Mouse (Mus musculus): ENCODE measurements at regions not wholly inside any gene's neighbourhood (a gene's known extent, or its start where the extent isn't known, plus 50 kb on each side); places are given as distances from the start of the nearest gene placed in this dataset.
A peak's percentile ranks its signal among the peaks of the same experiment; 100 is the strongest.

DNA sequence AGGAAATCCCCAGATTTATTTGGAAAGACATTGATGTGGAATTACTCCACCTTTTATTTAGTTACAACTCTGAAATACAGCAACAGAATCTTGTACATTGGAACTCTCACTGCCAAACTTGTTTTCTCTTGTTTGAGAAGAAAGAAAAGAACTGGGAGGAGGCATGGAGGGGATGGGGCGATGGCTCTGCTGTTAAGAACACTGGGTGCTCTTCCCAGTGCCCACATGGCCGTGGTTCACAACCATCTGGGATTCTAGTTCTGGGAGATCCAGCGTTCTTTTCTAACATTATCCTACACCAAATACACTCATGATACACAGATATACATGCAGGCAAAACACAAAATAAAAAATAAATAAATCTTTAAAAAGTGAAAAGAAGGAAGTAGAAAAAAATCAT is 267.6 kb downstream of the Olfr1505 start:
- TF ChIP-seq POLR2A (IDR thresholded peaks at IDR 0.05; ENCODE audit: low read depth, low read length) (no peak), CTCF (IDR thresholded peaks at IDR 0.05; ENCODE audit: borderline replicate concordance, insufficient read depth, low read length) (no peak)
- H3K27ac ChIP-seq (ENCODE audit: insufficient read depth, low read length), result no peak overlapping the region
- no peaks in the 10 kb centered on the region for H3K4me1 ChIP-seq (ENCODE audit: control insufficient read depth, insufficient read depth, low read length)
- no peak overlapping the region for H3K4me3 ChIP-seq (ENCODE audit: insufficient read depth, low read length)

DNA sequence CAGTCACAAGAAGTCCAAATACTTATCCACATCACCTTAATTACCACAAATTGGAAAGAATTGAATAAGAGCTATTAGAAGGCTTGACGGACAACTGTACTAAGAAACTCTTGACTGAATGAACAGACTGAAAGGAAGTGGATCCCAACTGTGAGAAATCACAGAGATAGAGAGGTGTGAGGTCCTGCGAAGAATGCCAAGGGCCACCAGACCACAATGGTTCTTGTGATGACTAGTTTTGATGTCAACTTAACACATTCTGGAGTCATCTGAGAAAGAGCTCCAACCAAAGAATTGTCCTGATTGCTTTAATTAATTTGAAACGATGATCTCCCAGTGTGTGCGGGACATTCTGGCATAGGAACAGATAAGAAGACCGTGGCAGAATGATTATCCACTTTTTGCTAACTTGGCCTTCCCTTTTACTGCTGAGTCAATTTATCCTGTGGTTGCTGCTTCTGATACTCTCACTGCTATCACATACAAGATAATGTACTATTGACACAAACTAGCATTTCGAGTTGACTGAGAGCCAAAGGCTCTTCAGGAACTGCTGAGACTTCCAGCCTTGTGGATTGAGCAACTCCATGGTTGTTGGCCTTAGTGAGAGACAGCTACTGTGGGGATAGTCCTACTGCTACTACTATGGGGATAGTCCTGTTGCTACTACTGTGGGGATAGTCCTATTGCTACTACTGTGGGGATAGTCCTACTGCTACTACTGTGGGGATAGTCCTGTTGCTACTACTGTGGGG is 268.5 kb downstream of the Olfr1505 start:
- Histone ChIP-seq H3K4me1 (ENCODE audit: control insufficient read depth, insufficient read depth, low read length) (no peaks in the 10 kb centered on the region), H3K27ac (ENCODE audit: insufficient read depth, low read length) (no peak overlapping the region), H3K4me3 (ENCODE audit: insufficient read depth, low read length) (no peak overlapping the region)
- no peak for TF ChIP-seq CTCF (IDR thresholded peaks at IDR 0.05; ENCODE audit: borderline replicate concordance, insufficient read depth, low read length)
- TF ChIP-seq POLR2A (IDR thresholded peaks at IDR 0.05; ENCODE audit: low read depth, low read length), result no peak

DNA sequence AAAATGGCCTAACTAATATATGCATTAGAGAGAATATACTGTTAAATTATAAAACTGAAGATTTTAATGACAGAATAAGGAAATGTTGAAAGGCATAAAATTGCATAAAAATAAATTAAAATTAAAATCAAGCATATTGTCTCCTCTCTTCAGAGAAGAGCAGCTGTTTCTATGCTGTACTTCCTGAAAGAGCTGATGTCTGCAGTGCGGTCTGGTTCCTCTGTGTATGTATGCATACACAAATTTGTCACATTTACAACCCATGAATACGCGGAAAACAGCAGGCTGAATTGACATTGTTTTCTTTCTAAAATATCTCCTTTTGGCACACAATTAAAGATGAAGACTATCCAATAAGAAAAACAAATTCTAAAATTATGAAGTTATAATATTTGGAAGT is 278.5 kb downstream of the Olfr1505 start:
- H3K4me3 ChIP-seq (ENCODE audit: insufficient read depth, low read length), result no peak overlapping the region
- H3K4me1 ChIP-seq (ENCODE audit: control insufficient read depth, insufficient read depth, low read length), result no peaks in the 10 kb centered on the region
- H3K27ac ChIP-seq (ENCODE audit: insufficient read depth, low read length), result no peak overlapping the region
- TF ChIP-seq POLR2A (IDR thresholded peaks at IDR 0.05; ENCODE audit: low read depth, low read length), result no peak
- TF ChIP-seq CTCF (IDR thresholded peaks at IDR 0.05; ENCODE audit: borderline replicate concordance, insufficient read depth, low read length), result no peak

DNA sequence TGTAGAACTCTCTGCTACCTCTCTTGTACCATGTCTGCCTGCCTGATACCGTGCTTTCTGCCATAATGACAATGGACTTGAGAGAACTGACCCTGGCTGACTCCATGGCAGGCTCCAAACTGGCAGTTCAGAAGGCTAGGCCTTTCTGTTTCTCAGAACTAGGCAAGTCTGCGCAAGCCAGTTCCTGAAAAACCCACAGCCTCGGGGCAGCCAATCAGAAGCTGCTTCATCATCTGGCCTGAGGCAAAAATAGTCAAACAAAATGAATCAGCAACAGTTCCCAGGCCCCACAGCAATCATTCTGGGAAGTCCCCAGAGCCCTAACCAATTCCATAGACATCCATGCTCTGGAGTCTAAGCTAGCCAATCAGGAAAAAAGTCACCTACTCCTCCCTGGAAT is 284.5 kb downstream of the Olfr1505 start:
- H3K4me1 ChIP-seq (ENCODE audit: control insufficient read depth, insufficient read depth, low read length), result peaks cover 3% of the 10 kb centered on the region
- TF ChIP-seq POLR2A (IDR thresholded peaks at IDR 0.05; ENCODE audit: low read depth, low read length) (no peak), CTCF (IDR thresholded peaks at IDR 0.05; ENCODE audit: borderline replicate concordance, insufficient read depth, low read length) (no peak)
- H3K4me3 ChIP-seq (ENCODE audit: insufficient read depth, low read length), result no peak overlapping the region
- H3K27ac ChIP-seq (ENCODE audit: insufficient read depth, low read length), result peak overlapping the region; percentile 67

DNA sequence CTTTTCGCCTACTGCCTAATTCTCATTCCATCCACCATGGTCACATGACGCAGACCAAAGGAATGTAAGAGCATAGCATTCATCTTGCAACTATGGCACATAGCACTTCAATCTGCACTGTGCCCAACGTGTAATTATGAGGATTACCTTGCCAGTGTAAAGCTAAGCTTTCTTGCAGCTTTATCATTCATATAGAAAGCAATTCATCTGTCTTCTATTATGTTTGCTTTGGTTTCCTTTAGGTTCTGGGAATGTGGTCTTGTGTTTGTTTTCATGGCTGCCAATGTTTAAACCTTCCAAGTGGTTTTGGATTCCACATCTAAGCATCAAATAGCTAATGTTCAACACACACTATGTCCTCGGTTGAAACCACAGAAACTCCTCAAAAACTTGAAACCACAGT is 307.2 kb downstream of the Olfr1505 start:
- peak overlapping the region; percentile 34; the same call in 1 of the 2 replicates for H3K27ac ChIP-seq (ENCODE audit: insufficient read depth, low read length)
- no peak for TF ChIP-seq CTCF (IDR thresholded peaks at IDR 0.05; ENCODE audit: borderline replicate concordance, insufficient read depth, low read length)
- no peak for TF ChIP-seq POLR2A (IDR thresholded peaks at IDR 0.05; ENCODE audit: low read depth, low read length)
- H3K4me3 ChIP-seq (ENCODE audit: insufficient read depth, low read length), result no peak overlapping the region

DNA sequence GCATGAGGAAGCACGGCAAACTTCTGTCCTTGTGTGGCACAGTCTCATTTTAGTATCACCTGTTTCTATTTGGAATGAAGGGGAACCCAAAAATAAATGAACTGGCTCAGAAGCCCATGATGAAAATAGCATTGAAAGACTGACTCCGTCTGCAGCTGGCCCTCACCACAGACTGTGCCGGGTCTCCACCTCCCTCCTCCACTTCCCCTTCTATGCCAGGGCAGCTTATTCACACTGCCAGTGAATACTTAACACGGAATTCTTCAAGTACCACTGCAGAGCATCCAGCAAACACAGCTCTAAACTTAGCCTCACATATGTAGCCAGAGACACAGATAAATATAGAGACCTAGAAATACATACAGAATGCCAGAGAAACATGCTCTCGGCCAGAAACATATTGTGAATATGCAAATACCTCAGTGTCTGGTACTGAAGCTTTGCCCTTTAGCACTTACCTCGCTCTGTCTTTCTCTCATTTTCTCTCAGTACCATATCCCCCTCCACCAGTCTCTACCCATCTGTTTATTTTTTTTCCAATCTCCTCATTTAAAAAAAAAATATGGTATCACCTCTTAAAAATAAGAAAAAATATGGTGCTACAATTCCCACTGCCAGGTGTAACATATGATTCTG is 311.8 kb downstream of the Olfr1505 start:
- no peak overlapping the region; the same call in 1 of the 2 replicates for H3K27ac ChIP-seq (ENCODE audit: insufficient read depth, low read length)
- H3K4me3 ChIP-seq (ENCODE audit: insufficient read depth, low read length), result no peak overlapping the region
- peaks cover 3% of the 10 kb centered on the region; the same call in 1 of the 2 replicates for H3K4me1 ChIP-seq (ENCODE audit: control insufficient read depth, insufficient read depth, low read length)
- TF ChIP-seq CTCF (IDR thresholded peaks at IDR 0.05; ENCODE audit: borderline replicate concordance, insufficient read depth, low read length), result no peak
- no peak for TF ChIP-seq POLR2A (IDR thresholded peaks at IDR 0.05; ENCODE audit: low read depth, low read length)

More for the DNA sequence above, 307.2 kb downstream of the Olfr1505 start:
- peaks cover 5% of the 10 kb centered on the region; the same call in 1 of the 2 replicates for H3K4me1 ChIP-seq (ENCODE audit: control insufficient read depth, insufficient read depth, low read length)

DNA sequence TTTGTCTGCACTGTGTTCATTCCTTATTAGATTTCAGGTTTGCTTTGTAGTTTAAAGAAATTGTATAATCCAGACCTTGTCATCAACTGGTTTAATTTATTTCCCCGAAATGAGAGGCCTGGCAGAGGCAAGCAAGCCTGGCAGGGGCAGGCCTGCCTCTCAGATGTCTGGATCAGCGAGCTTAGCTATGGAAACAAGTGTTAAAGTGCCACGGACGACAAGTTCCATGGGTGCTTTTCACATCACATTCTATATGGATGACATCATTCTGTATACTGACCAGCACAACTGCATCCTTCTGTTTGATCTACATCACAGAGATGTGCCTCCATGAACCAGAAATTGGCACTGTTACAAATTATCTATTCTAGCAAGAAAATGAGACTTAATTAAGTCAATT is 312.5 kb downstream of the Olfr1505 start:
- no peak overlapping the region for H3K27ac ChIP-seq (ENCODE audit: insufficient read depth, low read length)
- TF ChIP-seq CTCF (IDR thresholded peaks at IDR 0.05; ENCODE audit: borderline replicate concordance, insufficient read depth, low read length), result no peak
- no peak for TF ChIP-seq POLR2A (IDR thresholded peaks at IDR 0.05; ENCODE audit: low read depth, low read length)
- H3K4me1 ChIP-seq (ENCODE audit: control insufficient read depth, insufficient read depth, low read length), result no peaks in the 10 kb centered on the region
- H3K4me3 ChIP-seq (ENCODE audit: insufficient read depth, low read length), result no peak overlapping the region

DNA sequence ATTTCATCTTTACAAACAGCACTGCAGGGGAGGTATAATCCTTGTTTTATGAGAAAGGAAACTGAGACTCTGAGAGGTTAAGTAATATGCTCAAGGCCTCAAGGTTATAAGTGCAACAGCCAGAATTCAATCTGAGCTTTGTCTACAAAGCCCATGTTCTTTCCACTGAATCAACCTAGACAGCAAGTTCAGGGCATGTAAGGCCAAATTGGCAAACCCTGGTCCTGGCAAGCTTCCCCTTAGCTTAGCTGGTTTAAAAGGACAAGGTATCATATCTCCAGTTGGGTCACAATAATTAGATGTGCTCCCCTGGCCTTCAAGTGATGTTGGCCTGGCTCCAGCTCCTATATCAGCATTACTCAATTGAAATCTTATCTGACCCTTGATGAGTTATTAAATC is 313.2 kb downstream of the Olfr1505 start:
- no peak overlapping the region for H3K27ac ChIP-seq (ENCODE audit: insufficient read depth, low read length)
- H3K4me1 ChIP-seq (ENCODE audit: control insufficient read depth, insufficient read depth, low read length), result no peaks in the 10 kb centered on the region
- no peak overlapping the region for H3K4me3 ChIP-seq (ENCODE audit: insufficient read depth, low read length)
- TF ChIP-seq POLR2A (IDR thresholded peaks at IDR 0.05; ENCODE audit: low read depth, low read length) (no peak), CTCF (IDR thresholded peaks at IDR 0.05; ENCODE audit: borderline replicate concordance, insufficient read depth, low read length) (no peak)

DNA sequence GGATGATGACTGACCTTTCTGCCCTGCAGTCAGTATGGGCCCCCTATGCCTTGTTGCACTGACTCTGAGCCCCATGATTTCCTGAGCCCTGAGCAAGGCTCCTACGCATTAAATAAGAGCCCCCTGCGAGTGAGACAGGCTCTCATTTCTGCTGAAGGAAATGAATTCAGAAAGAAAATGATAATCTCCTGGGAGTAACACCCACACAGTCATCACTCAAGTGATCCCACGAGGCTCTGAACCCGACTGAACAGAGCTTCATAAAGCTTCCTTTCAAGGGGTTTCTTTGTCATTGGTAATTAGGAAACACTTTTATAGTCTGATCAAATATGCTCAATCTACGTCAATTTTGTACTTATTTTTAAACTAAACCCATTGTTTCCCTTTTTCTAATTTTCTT is 330.2 kb downstream of the Olfr1505 start:
- Histone ChIP-seq H3K4me3 (ENCODE audit: insufficient read depth, low read length) (no peak overlapping the region), H3K27ac (ENCODE audit: insufficient read depth, low read length) (no peak overlapping the region), H3K4me1 (ENCODE audit: control insufficient read depth, insufficient read depth, low read length) (no peaks in the 10 kb centered on the region)
- TF ChIP-seq CTCF (IDR thresholded peaks at IDR 0.05; ENCODE audit: borderline replicate concordance, insufficient read depth, low read length), result no peak
- no peak for TF ChIP-seq POLR2A (IDR thresholded peaks at IDR 0.05; ENCODE audit: low read depth, low read length)

DNA sequence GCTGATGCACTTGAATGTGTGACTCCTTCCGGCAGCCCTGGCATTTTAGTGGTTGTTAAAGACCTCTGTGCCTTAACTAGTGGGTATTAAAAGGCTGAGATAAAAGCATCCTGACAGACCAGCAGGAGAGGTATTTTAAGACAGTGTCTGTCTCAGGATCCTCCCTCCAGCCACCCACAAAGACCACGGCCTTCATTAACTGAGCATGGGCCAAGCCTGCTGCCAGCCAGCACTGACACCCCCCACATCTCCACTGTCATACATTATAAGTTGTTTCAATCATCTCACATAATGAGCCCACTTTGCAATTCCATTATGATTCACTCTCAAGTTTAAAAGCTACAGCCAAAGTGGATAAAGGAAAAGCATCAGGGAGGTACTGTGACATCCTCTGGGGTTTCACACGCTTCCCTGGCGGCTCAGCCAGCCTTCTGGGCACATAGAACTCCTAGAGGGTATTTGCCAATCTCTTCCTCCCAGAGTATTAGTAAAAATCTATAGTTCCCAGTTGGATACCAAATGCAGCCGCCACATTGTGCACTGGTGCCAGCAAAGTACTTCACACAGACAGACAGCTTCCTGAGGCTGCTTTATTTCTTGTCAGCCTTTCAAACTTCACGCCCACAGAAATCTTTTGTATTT is 333.8 kb downstream of the Olfr1505 start:
- no peak overlapping the region for H3K4me3 ChIP-seq (ENCODE audit: insufficient read depth, low read length)
- no peaks in the 10 kb centered on the region for H3K4me1 ChIP-seq (ENCODE audit: control insufficient read depth, insufficient read depth, low read length)
- H3K27ac ChIP-seq (ENCODE audit: insufficient read depth, low read length), result no peak overlapping the region
- TF ChIP-seq CTCF (IDR thresholded peaks at IDR 0.05; ENCODE audit: borderline replicate concordance, insufficient read depth, low read length), result no peak
- no peak for TF ChIP-seq POLR2A (IDR thresholded peaks at IDR 0.05; ENCODE audit: low read depth, low read length)
